Mouse (Mus musculus) ovary, postnatal 36 days (tissue): ENCODE results near the gene Gpr15.

Experiments used
- DNase-seq: peaks from one replicate; pipeline ENCODE4 v3.0.0; 2022; ENCODE audit warnings: low spot score, mixed read lengths

The Gpr15 gene

GRCm38 (mm10) chr16:58701779-58702178 is 17.1 kb downstream of the Gpr15 start:
- no peak for DNase-seq

DNA sequence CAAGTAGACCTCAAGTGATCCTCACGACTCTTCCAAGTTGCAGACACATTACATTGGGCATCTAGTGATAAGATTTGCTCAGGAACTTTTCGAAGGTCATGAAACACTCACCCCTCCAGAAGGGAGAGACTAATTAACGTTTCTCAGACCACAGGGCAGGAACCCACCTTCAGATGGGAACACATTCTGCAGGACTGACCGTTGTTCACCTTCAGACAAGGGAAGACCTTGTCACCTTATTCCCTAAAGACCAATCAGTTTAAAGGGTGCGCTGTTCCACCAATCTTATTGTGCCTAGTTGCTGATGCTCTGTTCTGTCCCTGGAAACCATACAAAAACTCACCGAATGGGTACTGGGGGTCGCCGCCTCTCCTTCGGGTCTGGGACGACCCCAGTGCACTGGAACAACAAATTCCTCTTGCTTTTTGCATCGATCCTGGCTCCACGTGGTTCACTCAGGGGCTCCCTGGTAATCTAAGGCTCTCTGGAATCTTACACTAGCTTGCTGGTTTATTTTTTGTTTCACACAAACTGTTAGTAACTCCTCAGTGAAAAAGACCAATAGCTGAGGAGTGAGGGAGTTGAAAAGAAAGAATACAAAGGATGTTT is 17.9 kb downstream of the Gpr15 start:
- DNase-seq: no peak

GRCm38 (mm10) chr16:58700174-58700573 is 18.7 kb downstream of the Gpr15 start:
- no peak for DNase-seq

- no peak for DNase-seq
Observed at GRCm38 (mm10) chr16:58697261-58697660, 21.6 kb downstream of the Gpr15 start.

DNA sequence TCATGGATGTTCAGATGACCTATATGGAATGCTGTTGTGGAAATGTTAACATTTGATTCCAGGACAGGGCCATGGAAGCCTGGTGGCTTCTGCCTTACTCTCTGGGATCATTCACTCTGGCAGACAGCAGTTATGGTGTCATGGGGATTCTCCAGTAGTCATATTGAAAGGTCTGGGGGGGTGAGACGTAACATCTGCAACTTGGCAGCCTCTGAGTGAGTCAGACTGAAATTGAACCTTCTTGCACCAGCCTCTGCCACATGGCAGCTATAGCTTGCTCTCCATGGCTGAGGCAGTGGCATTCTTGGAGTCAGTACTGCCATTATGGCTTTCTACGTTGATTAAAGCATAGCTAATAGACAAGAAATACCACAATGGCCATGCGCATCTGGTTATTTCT is 22.1 kb downstream of the Gpr15 start:
- DNase-seq: no peak

- DNase-seq: no peak
Observed at GRCm38 (mm10) chr16:58694091-58694490, 24.8 kb downstream of the Gpr15 start.

- DNase-seq: no peak
Observed at GRCm38 (mm10) chr16:58690322-58690732, 28.5 kb downstream of the Gpr15 start.

DNA sequence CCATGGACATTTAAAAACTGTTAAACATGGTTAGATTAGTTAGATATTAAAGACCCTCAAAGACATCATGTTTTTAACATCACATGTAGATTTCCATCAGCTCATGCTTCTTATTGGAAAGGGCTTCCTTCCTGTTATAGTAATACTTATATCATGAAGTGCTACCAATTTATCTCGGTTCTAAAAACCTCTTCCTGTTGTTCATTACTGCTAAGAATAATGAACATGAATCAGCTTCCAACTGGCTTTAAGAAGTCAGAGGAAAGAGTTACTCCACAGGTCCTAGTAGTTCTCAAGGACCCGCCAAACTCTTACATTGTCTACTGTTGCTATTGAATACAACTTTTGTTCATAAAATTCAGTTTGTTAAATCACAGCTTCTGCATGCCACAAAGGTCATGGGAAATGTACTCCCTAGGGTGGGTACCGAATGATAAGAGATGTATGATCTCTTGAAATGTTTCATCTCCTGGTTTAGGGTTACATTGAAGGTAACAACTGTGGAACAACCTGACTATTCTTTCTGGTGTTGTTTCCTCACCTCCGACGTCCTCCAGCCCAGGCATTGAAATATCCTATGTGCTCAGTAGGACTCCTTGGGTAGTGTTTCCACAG is 29.2 kb downstream of the Gpr15 start:
- DNase-seq: no peak

DNA sequence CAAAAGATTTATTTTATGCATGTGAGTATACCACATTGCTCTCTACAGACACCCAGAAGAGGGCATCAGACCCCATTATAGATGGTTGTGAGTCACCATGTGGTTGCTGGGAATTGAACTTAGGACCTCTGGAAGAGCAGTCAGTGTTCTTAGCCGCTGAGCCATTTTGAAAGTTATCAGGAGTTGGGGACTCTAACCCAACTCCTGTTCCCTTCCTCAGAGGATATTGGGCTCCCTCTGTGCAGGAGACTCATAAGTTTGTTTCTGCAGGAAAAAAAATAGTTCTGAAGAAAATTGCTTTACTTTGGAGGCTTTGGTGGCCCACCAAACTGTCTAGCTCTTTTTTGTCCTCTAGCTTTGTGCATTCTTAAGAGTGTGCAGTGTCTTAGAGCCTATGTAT is 30.3 kb downstream of the Gpr15 start:
- no peak for DNase-seq

DNA sequence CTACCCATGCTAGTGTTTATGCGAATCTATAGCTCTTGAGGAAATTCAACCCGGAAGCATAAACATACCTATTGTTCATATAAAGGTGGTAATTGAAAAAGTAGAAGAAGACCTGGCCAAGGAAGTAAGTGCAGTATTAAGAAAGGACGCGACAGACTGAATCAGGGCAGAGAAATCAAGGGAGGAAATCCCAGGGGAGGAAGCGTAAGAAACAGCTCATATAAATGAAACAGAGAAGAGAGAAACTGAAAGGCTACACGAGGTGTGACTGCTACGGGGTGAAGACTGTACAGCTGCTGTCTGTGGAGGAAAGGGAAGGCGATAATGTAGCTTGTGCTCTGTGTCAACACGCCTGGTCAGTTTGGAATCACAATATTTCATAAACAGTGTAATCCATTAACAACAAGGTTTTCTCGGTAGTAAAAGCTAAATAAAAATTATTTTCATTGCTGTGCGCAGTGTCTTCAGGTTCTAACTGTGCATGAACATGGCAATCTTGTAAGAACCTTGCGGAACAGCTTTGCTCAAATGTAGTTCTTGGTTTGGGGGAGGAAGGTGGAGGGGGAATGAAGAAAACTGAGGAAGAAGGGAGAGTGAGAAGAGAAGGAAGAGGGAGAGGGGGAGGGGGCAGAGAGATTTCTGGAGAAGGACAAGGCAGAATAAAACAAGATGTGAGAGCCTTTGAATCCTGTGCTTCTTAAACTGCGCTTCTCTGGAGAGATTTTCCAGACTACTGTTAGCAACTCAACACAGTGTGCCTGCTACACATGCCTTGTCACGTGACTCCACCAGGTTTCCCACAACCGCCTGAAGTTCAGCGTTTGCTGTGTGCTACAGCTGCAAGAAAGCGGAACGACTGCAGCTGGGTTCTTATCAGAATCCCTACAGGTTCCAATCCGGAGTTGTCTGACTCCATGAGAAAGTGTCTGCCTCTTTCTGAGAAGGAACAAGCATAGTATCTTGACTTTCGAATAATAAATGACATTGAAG is 33.0 kb downstream of the Gpr15 start:
- DNase-seq: no peak

DNA sequence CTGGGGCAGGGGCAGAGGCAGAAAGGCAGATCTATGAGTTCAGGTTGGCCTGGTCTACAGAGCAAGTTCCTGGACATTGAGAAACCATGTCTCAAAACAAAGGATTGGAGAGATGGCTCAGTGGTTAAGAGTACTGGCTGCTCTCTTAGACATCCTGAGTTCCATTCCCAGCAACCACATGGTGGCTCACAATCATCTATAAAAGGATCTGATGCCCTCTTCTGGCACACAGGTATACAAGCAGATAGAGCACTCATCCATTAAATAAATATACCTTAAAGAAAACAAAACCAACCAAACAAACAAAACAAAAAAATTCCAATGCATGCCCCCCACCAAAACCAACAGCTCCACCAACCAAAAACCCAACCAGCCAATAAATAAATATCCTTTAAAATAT is 34.3 kb downstream of the Gpr15 start:
- no peak for DNase-seq

GRCm38 (mm10) chr16:58683911-58684310 is 35.0 kb downstream of the Gpr15 start:
- no peak for DNase-seq

- no peak for DNase-seq
Observed at GRCm38 (mm10) chr16:58682870-58683269, 36.0 kb downstream of the Gpr15 start.

- DNase-seq: no peak
Observed at GRCm38 (mm10) chr16:58682046-58682445, 36.8 kb downstream of the Gpr15 start.

DNA sequence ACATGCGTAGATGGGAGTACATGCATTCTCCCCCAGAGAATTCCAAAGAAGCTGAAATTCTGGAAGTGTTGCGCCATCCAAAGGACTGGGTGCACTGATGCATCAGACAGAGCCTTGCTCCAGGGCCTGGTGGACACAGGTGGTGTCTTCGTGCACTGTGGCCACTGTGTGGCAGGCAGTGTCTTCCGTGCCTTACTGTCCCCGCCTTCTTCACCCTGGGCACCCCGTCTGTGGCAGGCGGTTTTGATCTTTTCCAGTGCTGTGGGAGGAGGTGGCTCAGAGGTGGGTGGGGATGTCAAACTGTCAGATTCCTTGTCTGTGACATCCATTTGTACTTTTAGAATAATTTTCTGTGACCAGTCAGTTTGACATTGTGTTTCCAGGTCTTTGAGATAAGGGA is 40.2 kb downstream of the Gpr15 start:
- DNase-seq: no peak

DNA sequence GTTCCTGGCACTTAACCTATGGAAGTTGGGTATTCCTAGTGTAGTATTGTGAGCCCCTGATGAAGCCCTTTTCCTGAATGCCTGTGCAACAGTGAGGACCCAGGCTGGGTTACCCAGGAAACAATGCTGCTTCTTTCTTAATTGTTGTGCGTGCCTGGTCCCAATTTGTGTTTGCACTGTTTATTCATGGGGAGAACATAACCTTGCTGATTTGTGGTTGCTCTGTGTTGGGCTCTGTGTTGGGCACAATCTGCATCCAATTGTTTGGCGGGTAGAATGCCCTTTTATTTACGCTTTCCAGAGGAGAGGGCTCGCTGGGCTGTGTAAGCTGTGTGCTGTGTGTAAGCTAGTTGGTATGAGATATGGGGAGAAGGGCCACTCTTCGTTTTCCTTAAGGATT is 41.4 kb downstream of the Gpr15 start:
- DNase-seq: no peak

DNA sequence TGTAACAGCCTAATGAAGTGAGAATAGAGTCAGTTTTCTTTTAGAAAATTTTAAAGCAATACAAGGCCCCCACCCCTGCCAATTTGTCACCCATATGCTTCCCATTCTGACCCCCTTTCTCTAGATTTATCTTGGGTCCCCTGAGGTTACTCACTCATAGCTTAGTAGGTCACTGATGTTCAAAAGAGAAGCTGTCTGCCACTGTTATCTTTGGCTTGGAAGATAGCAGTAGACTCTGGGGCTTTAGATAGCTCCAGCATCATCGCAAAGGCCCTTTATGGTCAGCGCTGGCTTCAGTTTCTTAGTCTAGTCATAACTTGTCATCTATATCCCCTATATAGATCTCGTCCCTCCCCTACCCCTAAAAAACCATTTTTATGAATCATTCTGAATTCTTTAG is 42.2 kb downstream of the Gpr15 start:
- no peak for DNase-seq

DNA sequence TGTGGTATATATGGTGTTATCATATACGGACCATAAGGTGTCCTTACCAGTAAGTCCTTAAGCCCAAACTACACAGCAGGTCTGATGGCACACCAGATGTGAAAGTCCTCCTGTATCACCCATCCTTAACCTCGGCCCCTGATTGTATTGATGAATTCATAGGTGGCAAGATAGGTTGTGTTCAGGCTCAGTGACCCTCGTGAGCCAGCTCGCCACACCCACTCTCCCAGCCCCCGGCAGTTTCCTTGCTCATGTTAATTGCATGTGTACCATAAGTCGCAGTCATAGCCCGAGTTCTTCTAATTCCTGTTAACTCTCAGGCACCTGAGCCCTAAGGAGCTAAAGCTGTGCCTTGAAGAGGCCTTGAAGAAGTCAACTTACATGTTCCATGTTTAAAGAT is 42.7 kb downstream of the Gpr15 start:
- DNase-seq: no peak

DNA sequence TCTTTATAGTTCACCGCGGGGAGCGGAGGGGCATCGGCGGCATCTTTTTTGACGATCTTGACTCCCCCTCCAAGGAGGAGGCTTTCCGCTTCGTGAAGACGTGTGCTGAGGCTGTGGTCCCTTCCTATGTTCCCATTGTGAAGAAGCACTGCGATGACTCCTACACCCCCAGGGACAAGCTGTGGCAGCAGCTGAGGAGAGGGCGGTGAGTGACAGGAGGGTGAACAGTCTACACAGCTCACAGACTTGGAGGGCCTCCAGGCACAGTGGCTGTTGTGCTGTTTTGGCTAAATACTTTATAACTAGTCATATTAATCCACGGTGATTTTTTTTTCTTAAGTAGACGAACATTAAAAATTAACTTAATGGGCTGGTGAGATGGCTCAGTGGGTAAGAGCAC is 43.6 kb downstream of the Gpr15 start:
- DNase-seq: no peak

DNA sequence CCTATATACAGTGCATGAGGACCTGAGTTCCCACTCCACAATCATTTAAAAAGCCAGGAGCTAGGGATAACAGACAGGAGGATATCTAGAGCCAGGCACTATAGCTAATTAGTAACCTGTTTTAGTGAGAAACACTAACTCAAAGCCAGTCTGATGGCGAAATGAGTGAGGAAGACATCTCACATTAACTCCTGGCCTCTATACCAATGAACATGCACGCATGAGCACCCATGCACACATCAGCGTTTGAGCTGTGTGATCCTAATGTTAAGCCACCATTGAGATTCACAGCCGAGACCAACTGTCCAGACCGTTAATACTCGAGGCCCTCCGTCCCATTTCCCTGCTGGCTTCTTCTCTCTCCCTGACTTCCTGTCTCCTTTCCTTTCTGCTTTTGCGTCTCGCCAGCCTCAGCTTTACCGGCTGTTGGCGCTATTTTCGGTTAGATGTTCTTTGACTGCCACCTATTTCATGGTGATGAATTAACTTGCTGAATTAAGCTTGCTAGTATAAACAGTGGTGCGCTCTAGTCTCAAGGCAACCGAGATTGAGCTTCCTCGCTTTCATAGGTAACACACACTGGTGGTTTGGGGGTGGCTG is 45.0 kb downstream of the Gpr15 start:
- DNase-seq: no peak

DNA sequence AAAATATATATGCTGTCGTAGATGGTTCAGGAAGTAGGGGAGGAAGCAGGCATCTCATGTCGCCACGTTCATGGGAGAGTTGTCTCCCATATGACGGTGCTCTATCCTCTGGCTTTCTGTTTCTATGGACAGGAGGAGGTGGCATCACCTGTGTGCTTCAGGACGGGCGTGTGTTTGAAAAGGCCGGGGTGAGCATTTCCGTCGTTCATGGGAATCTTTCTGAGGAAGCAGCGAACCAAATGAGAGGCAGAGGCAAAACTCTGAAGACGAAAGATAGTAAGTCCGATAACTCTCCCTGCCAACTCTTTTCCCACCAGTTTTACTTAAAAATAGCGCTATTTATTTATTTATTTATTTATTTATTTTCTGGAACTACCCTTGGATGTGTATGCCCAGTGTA is 46.5 kb downstream of the Gpr15 start:
- no peak for DNase-seq

- no peak for DNase-seq
Observed at GRCm38 (mm10) chr16:58671212-58671985, 47.5 kb downstream of the Gpr15 start.
